ENCODE assay signal across 7 mouse cellular contexts in genomic region chr11:22206191-22206590, GRCm38 (mm10).
"Had no signal": no experiment of that assay in that cellular context is flagged by ENCODE, and none has a peak within 500 bp of the region (broad histone marks: within the 10 kb centered on the region; RNA-seq: fewer than 3 reads in every experiment).

No protein-coding gene starts in this region.

- DNase-seq: layer of hippocampus, postnatal 36 days; thymus, postnatal 4 days had no signal

- H3K27ac ChIP-seq: kidney, postnatal 0 days; limb, embryonic 15.5 days; liver, embryonic 12.5 days; lung, embryonic 15.5 days; stomach, postnatal 0 days had no signal

- H3K27me3 ChIP-seq: limb, embryonic 15.5 days; liver, embryonic 12.5 days; lung, embryonic 15.5 days had no signal

- H3K9ac ChIP-seq: limb, embryonic 15.5 days; liver, embryonic 12.5 days; lung, embryonic 15.5 days had no signal

- H3K36me3 ChIP-seq: limb, embryonic 15.5 days; liver, embryonic 12.5 days; lung, embryonic 15.5 days had no signal

- ATAC-seq: liver, embryonic 12.5 days had no signal

- H3K4me2 ChIP-seq: limb, embryonic 15.5 days; liver, embryonic 12.5 days; lung, embryonic 15.5 days had no signal

- H3K9me3 ChIP-seq: limb, embryonic 15.5 days; liver, embryonic 12.5 days; lung, embryonic 15.5 days had no signal

- H3K4me3 ChIP-seq: limb, embryonic 15.5 days; liver, embryonic 12.5 days; lung, embryonic 15.5 days had no signal

- H3K4me1 ChIP-seq: limb, embryonic 15.5 days; lung, embryonic 15.5 days had no signal
